Mouse (Mus musculus): ENCODE data around the gene Smarca4. TPM values are rescaled to one million over a fixed set of nuclear protein-coding genes. Genes with fewer than 3 reads are reported as not detected.

Gene Smarca4
- polyA plus RNA-seq, 1 experiment from 2014 or later: 70.9 TPM

GRCm38 (mm10) chr9:21662034-21662433 is 46.1 kb downstream of the Smarca4 start:
- no peak overlapping the region for H3K27ac ChIP-seq (replicated peaks; ENCODE audit: low read depth, low read length)
- no peak overlapping the region for H3K9ac ChIP-seq (ENCODE audit: low read depth, low read length)
- no peak overlapping the region for H3K4me2 ChIP-seq (ENCODE audit: low read depth, low read length)
- H3K27me3 ChIP-seq (replicated peaks; ENCODE audit: control insufficient read depth, insufficient read depth, low read length): no peaks in the 10 kb centered on the region
- WGBS: 96% methylated on average over 5 of the region's 5 CpGs
- no peak overlapping the region for H3K4me3 ChIP-seq (ENCODE audit: low read depth, low read length)
- no peaks in the 10 kb centered on the region for H3K9me3 ChIP-seq (ENCODE audit: control insufficient read depth, low read length)
- no peaks in the 10 kb centered on the region for H3K4me1 ChIP-seq (ENCODE audit: control insufficient read depth, insufficient read depth, low read length)
- H3K36me3 ChIP-seq (ENCODE audit: control insufficient read depth, insufficient read depth, low read length): peaks cover 96% of the 10 kb centered on the region
- no peak for DNase-seq (ENCODE audit: low spot score)
- ATAC-seq (ENCODE audit: low read depth): no peak

- no peak overlapping the region for H3K4me2 ChIP-seq (ENCODE audit: low read depth, low read length)
- H3K9ac ChIP-seq (ENCODE audit: low read depth, low read length): no peak overlapping the region
- no peak overlapping the region for H3K27ac ChIP-seq (replicated peaks; ENCODE audit: low read depth, low read length)
- 98% methylated on average over 7 of the region's 7 CpGs for WGBS
- no peak overlapping the region for H3K4me3 ChIP-seq (ENCODE audit: low read depth, low read length)
- ATAC-seq (ENCODE audit: low read depth): no peak
- no peaks in the 10 kb centered on the region for H3K4me1 ChIP-seq (ENCODE audit: control insufficient read depth, insufficient read depth, low read length)
- no peaks in the 10 kb centered on the region for H3K9me3 ChIP-seq (ENCODE audit: control insufficient read depth, low read length)
- H3K36me3 ChIP-seq (ENCODE audit: control insufficient read depth, insufficient read depth, low read length): peaks cover 100% of the 10 kb centered on the region
- H3K27me3 ChIP-seq (replicated peaks; ENCODE audit: control insufficient read depth, insufficient read depth, low read length): no peaks in the 10 kb centered on the region
- no peak for DNase-seq (ENCODE audit: low spot score)
Measured at GRCm38 (mm10) chr9:21668946-21669345, 53.0 kb downstream of the Smarca4 start.

- no peaks in the 10 kb centered on the region for H3K4me1 ChIP-seq (ENCODE audit: control insufficient read depth, insufficient read depth, low read length)
- H3K4me3 ChIP-seq (ENCODE audit: low read depth, low read length): no peak overlapping the region
- no peaks in the 10 kb centered on the region for H3K9me3 ChIP-seq (ENCODE audit: control insufficient read depth, low read length)
- no peaks in the 10 kb centered on the region for H3K27me3 ChIP-seq (replicated peaks; ENCODE audit: control insufficient read depth, insufficient read depth, low read length)
- peaks cover 100% of the 10 kb centered on the region for H3K36me3 ChIP-seq (ENCODE audit: control insufficient read depth, insufficient read depth, low read length)
- H3K9ac ChIP-seq (ENCODE audit: low read depth, low read length): no peak overlapping the region
- 90% methylated on average over 6 of the region's 6 CpGs for WGBS
- no peak overlapping the region for H3K27ac ChIP-seq (replicated peaks; ENCODE audit: low read depth, low read length)
- no peak for ATAC-seq (ENCODE audit: low read depth)
- DNase-seq (ENCODE audit: low spot score): no peak
- H3K4me2 ChIP-seq (ENCODE audit: low read depth, low read length): no peak overlapping the region
Measured at GRCm38 (mm10) chr9:21670354-21670753, 54.4 kb downstream of the Smarca4 start.

- WGBS: 94% methylated on average over 5 of the region's 5 CpGs
- Histone ChIP-seq H3K9me3 (ENCODE audit: control insufficient read depth, low read length) (no peaks in the 10 kb centered on the region), H3K27ac (replicated peaks; ENCODE audit: low read depth, low read length) (no peak overlapping the region), H3K4me2 (ENCODE audit: low read depth, low read length) (no peak overlapping the region), H3K9ac (ENCODE audit: low read depth, low read length) (no peak overlapping the region), H3K36me3 (ENCODE audit: control insufficient read depth, insufficient read depth, low read length) (peaks cover 100% of the 10 kb centered on the region), H3K4me1 (ENCODE audit: control insufficient read depth, insufficient read depth, low read length) (no peaks in the 10 kb centered on the region), H3K4me3 (ENCODE audit: low read depth, low read length) (no peak overlapping the region), H3K27me3 (replicated peaks; ENCODE audit: control insufficient read depth, insufficient read depth, low read length) (no peaks in the 10 kb centered on the region)
- ATAC-seq (ENCODE audit: low read depth) (no peak), DNase-seq (ENCODE audit: low spot score) (no peak)
Measured at GRCm38 (mm10) chr9:21671753-21672152, 55.8 kb downstream of the Smarca4 start.

GRCm38 (mm10) chr9:21677706-21678105 is 61.7 kb downstream of the Smarca4 start:
- Histone ChIP-seq H3K27ac (replicated peaks; ENCODE audit: low read depth, low read length) (no peak overlapping the region), H3K4me2 (ENCODE audit: low read depth, low read length) (no peak overlapping the region), H3K9ac (ENCODE audit: low read depth, low read length) (no peak overlapping the region), H3K4me1 (ENCODE audit: control insufficient read depth, insufficient read depth, low read length) (no peaks in the 10 kb centered on the region), H3K9me3 (ENCODE audit: control insufficient read depth, low read length) (no peaks in the 10 kb centered on the region), H3K27me3 (replicated peaks; ENCODE audit: control insufficient read depth, insufficient read depth, low read length) (no peaks in the 10 kb centered on the region), H3K36me3 (ENCODE audit: control insufficient read depth, insufficient read depth, low read length) (peaks cover 92% of the 10 kb centered on the region), H3K4me3 (ENCODE audit: low read depth, low read length) (no peak overlapping the region)
- 94% methylated on average over 17 of the region's 17 CpGs for WGBS
- no peak for DNase-seq (ENCODE audit: low spot score)
- no peak for ATAC-seq (ENCODE audit: low read depth)

GRCm38 (mm10) chr9:21680448-21680847 is 64.5 kb downstream of the Smarca4 start:
- H3K9ac ChIP-seq (ENCODE audit: low read depth, low read length): no peak overlapping the region
- H3K4me3 ChIP-seq (ENCODE audit: low read depth, low read length): no peak overlapping the region
- H3K4me1 ChIP-seq (ENCODE audit: control insufficient read depth, insufficient read depth, low read length): no peaks in the 10 kb centered on the region
- no peaks in the 10 kb centered on the region for H3K27me3 ChIP-seq (replicated peaks; ENCODE audit: control insufficient read depth, insufficient read depth, low read length)
- H3K27ac ChIP-seq (replicated peaks; ENCODE audit: low read depth, low read length): no peak overlapping the region
- WGBS: 90% methylated on average over 4 of the region's 4 CpGs
- no peaks in the 10 kb centered on the region for H3K9me3 ChIP-seq (ENCODE audit: control insufficient read depth, low read length)
- ATAC-seq (ENCODE audit: low read depth) (no peak), DNase-seq (ENCODE audit: low spot score) (no peak)
- H3K36me3 ChIP-seq (ENCODE audit: control insufficient read depth, insufficient read depth, low read length): peaks cover 92% of the 10 kb centered on the region
- no peak overlapping the region for H3K4me2 ChIP-seq (ENCODE audit: low read depth, low read length)

- ATAC-seq (ENCODE audit: low read depth) (no peak), DNase-seq (ENCODE audit: low spot score) (no peak)
- WGBS: 85% methylated on average over 4 of the region's 4 CpGs
Measured at GRCm38 (mm10) chr9:21682827-21683226, 66.9 kb downstream of the Smarca4 start.

GRCm38 (mm10) chr9:21683897-21684296 is 67.9 kb downstream of the Smarca4 start:
- no peak overlapping the region for H3K4me2 ChIP-seq (ENCODE audit: low read depth, low read length)
- H3K27ac ChIP-seq (replicated peaks; ENCODE audit: low read depth, low read length): no peak overlapping the region
- H3K36me3 ChIP-seq (ENCODE audit: control insufficient read depth, insufficient read depth, low read length): peaks cover 92% of the 10 kb centered on the region
- no peak for DNase-seq (ENCODE audit: low spot score)
- H3K9ac ChIP-seq (ENCODE audit: low read depth, low read length): no peak overlapping the region
- whole genome bisulfite sequencing: 82% methylated on average over 3 of the region's 3 CpGs
- no peaks in the 10 kb centered on the region for H3K4me1 ChIP-seq (ENCODE audit: control insufficient read depth, insufficient read depth, low read length)
- no peaks in the 10 kb centered on the region for H3K27me3 ChIP-seq (replicated peaks; ENCODE audit: control insufficient read depth, insufficient read depth, low read length)
- no peaks in the 10 kb centered on the region for H3K9me3 ChIP-seq (ENCODE audit: control insufficient read depth, low read length)
- no peak for ATAC-seq (ENCODE audit: low read depth)
- H3K4me3 ChIP-seq (ENCODE audit: low read depth, low read length): no peak overlapping the region

More at GRCm38 (mm10) chr9:21682827-21683226, 66.9 kb downstream of the Smarca4 start:
- Histone ChIP-seq H3K9me3 (ENCODE audit: control insufficient read depth, low read length) (no peaks in the 10 kb centered on the region), H3K4me3 (ENCODE audit: low read depth, low read length) (no peak overlapping the region), H3K27me3 (replicated peaks; ENCODE audit: control insufficient read depth, insufficient read depth, low read length) (no peaks in the 10 kb centered on the region), H3K36me3 (ENCODE audit: control insufficient read depth, insufficient read depth, low read length) (peaks cover 92% of the 10 kb centered on the region), H3K4me1 (ENCODE audit: control insufficient read depth, insufficient read depth, low read length) (no peaks in the 10 kb centered on the region), H3K27ac (replicated peaks; ENCODE audit: low read depth, low read length) (no peak overlapping the region), H3K9ac (ENCODE audit: low read depth, low read length) (no peak overlapping the region), H3K4me2 (ENCODE audit: low read depth, low read length) (no peak overlapping the region)

GRCm38 (mm10) chr9:21688554-21688953 is 72.6 kb downstream of the Smarca4 start:
- peaks cover 95% of the 10 kb centered on the region for H3K36me3 ChIP-seq (ENCODE audit: control insufficient read depth, insufficient read depth, low read length)
- no peaks in the 10 kb centered on the region for H3K4me1 ChIP-seq (ENCODE audit: control insufficient read depth, insufficient read depth, low read length)
- ATAC-seq (ENCODE audit: low read depth) (no peak), DNase-seq (ENCODE audit: low spot score) (no peak)
- H3K27me3 ChIP-seq (replicated peaks; ENCODE audit: control insufficient read depth, insufficient read depth, low read length): no peaks in the 10 kb centered on the region
- H3K4me3 ChIP-seq (ENCODE audit: low read depth, low read length): no peak overlapping the region
- no peak overlapping the region for H3K9ac ChIP-seq (ENCODE audit: low read depth, low read length)
- H3K27ac ChIP-seq (replicated peaks; ENCODE audit: low read depth, low read length): no peak overlapping the region
- 93% methylated on average over 7 of the region's 7 CpGs for WGBS
- H3K4me2 ChIP-seq (ENCODE audit: low read depth, low read length): no peak overlapping the region
- H3K9me3 ChIP-seq (ENCODE audit: control insufficient read depth, low read length): no peaks in the 10 kb centered on the region

Data from embryonic facial prominence, embryonic 14.5 days (tissue).